Mouse (Mus musculus): Measurements from ENCODE around the gene Olfr1497. TPM values are rescaled to one million over a fixed set of nuclear protein-coding genes. Genes with fewer than 3 reads are reported as not detected.
"Not testable (repeated sequence)": the region's sequence is repeated elsewhere in the genome, so short reads cannot be mapped to it uniquely, and the experiment has no call there.

Olfr1497 gene
- polyA plus RNA-seq (2011; ENCODE audit: insufficient read length, low read depth, missing spikeins), result not detected in 2 replicates

- TF ChIP-seq POLR2A (IDR thresholded peaks at IDR 0.05; ENCODE audit: low read depth, low read length) (no peak), CTCF (IDR thresholded peaks at IDR 0.05; ENCODE audit: borderline replicate concordance, insufficient read depth, low read length) (no peak)
- no peaks in the 10 kb centered on the region for H3K4me1 ChIP-seq (ENCODE audit: control insufficient read depth, insufficient read depth, low read length)
- no peak within 1 kb of the TSS for H3K27ac ChIP-seq (ENCODE audit: insufficient read depth, low read length)
- no peak within 1 kb of the TSS for H3K4me3 ChIP-seq (ENCODE audit: insufficient read depth, low read length)
These were observed at the start of gene Olfr1497 for GRCm38 (mm10) chr19:13798102-13798501. Gene Olfr1497 (minus strand): TSS chr19:13798202.

GRCm38 (mm10) chr19:13830388-13830787 is 32.4 kb upstream of the Olfr1497 start, which contains the start of gene Olfr1500:
Gene Olfr1500 (minus strand): TSS chr19:13830488.
- no peak within 1 kb of the TSS for H3K27ac ChIP-seq (ENCODE audit: insufficient read depth, low read length)
- no peaks in the 10 kb centered on the region for H3K4me1 ChIP-seq (ENCODE audit: control insufficient read depth, insufficient read depth, low read length)
- TF ChIP-seq POLR2A (IDR thresholded peaks at IDR 0.05; ENCODE audit: low read depth, low read length), result no peak
- TF ChIP-seq CTCF (IDR thresholded peaks at IDR 0.05; ENCODE audit: borderline replicate concordance, insufficient read depth, low read length), result no peak
- no peak within 1 kb of the TSS for H3K4me3 ChIP-seq (ENCODE audit: insufficient read depth, low read length)

- TF ChIP-seq POLR2A (IDR thresholded peaks at IDR 0.05; ENCODE audit: low read depth, low read length) (no peak), CTCF (IDR thresholded peaks at IDR 0.05; ENCODE audit: borderline replicate concordance, insufficient read depth, low read length) (no peak)
- no peak overlapping the region for H3K4me3 ChIP-seq (ENCODE audit: insufficient read depth, low read length)
- H3K27ac ChIP-seq (ENCODE audit: insufficient read depth, low read length), result no peak overlapping the region
- no peaks in the 10 kb centered on the region for H3K4me1 ChIP-seq (ENCODE audit: control insufficient read depth, insufficient read depth, low read length)
These were observed 30.4 kb upstream of the Olfr1497 start for GRCm38 (mm10) chr19:13828447-13828846.

- H3K4me1 ChIP-seq (ENCODE audit: control insufficient read depth, insufficient read depth, low read length), result no peaks in the 10 kb centered on the region
- no peak overlapping the region for H3K27ac ChIP-seq (ENCODE audit: insufficient read depth, low read length)
- TF ChIP-seq POLR2A (IDR thresholded peaks at IDR 0.05; ENCODE audit: low read depth, low read length) (no peak), CTCF (IDR thresholded peaks at IDR 0.05; ENCODE audit: borderline replicate concordance, insufficient read depth, low read length) (no peak)
- H3K4me3 ChIP-seq (ENCODE audit: insufficient read depth, low read length), result no peak overlapping the region
These were observed 22.8 kb upstream of the Olfr1497 start for GRCm38 (mm10) chr19:13820847-13821246.

- H3K4me3 ChIP-seq (ENCODE audit: insufficient read depth, low read length), result no peak within 1 kb of the TSS
- H3K4me1 ChIP-seq (ENCODE audit: control insufficient read depth, insufficient read depth, low read length), result no peaks in the 10 kb centered on the region
- H3K27ac ChIP-seq (ENCODE audit: insufficient read depth, low read length), result no peak within 1 kb of the TSS
- TF ChIP-seq CTCF (IDR thresholded peaks at IDR 0.05; ENCODE audit: borderline replicate concordance, insufficient read depth, low read length) (no peak), POLR2A (IDR thresholded peaks at IDR 0.05; ENCODE audit: low read depth, low read length) (no peak)
These were observed 21.3 kb upstream of the Olfr1497 start, which contains the start of gene Olfr1499 for GRCm38 (mm10) chr19:13819347-13819746. Gene Olfr1499 (minus strand): TSS chr19:13819447.

GRCm38 (mm10) chr19:13818827-13819226 is 20.8 kb upstream of the Olfr1497 start:
- no peak for TF ChIP-seq POLR2A (IDR thresholded peaks at IDR 0.05; ENCODE audit: low read depth, low read length)
- TF ChIP-seq CTCF (IDR thresholded peaks at IDR 0.05; ENCODE audit: borderline replicate concordance, insufficient read depth, low read length), result no peak
- Histone ChIP-seq H3K27ac (ENCODE audit: insufficient read depth, low read length) (no peak overlapping the region), H3K4me3 (ENCODE audit: insufficient read depth, low read length) (no peak overlapping the region), H3K4me1 (ENCODE audit: control insufficient read depth, insufficient read depth, low read length) (no peaks in the 10 kb centered on the region)

GRCm38 (mm10) chr19:13812823-13813222 is 14.8 kb upstream of the Olfr1497 start:
- Histone ChIP-seq H3K27ac (ENCODE audit: insufficient read depth, low read length) (no peak overlapping the region), H3K4me3 (ENCODE audit: insufficient read depth, low read length) (no peak overlapping the region), H3K4me1 (ENCODE audit: control insufficient read depth, insufficient read depth, low read length) (no peaks in the 10 kb centered on the region)
- TF ChIP-seq POLR2A (IDR thresholded peaks at IDR 0.05; ENCODE audit: low read depth, low read length), result no peak
- TF ChIP-seq CTCF (IDR thresholded peaks at IDR 0.05; ENCODE audit: borderline replicate concordance, insufficient read depth, low read length), result no peak

GRCm38 (mm10) chr19:13805486-13805885 is 7.5 kb upstream of the Olfr1497 start:
- not testable (repeated sequence) for H3K4me1 ChIP-seq (ENCODE audit: control insufficient read depth, insufficient read depth, low read length); H3K4me3 ChIP-seq (ENCODE audit: insufficient read depth, low read length); H3K27ac ChIP-seq (ENCODE audit: insufficient read depth, low read length)

- no peak within 1 kb of the TSS for H3K4me3 ChIP-seq (ENCODE audit: insufficient read depth, low read length)
- H3K4me1 ChIP-seq (ENCODE audit: control insufficient read depth, insufficient read depth, low read length), result no peaks in the 10 kb centered on the region
- H3K27ac ChIP-seq (ENCODE audit: insufficient read depth, low read length), result no peak within 1 kb of the TSS
- TF ChIP-seq POLR2A (IDR thresholded peaks at IDR 0.05; ENCODE audit: low read depth, low read length) (no peak), CTCF (IDR thresholded peaks at IDR 0.05; ENCODE audit: borderline replicate concordance, insufficient read depth, low read length) (no peak)
These were observed 20.4 kb downstream of the Olfr1497 start, which contains the start of gene Olfr1496 for GRCm38 (mm10) chr19:13777578-13777977. Gene Olfr1496 (plus strand): TSS chr19:13777878.

GRCm38 (mm10) chr19:13768565-13769276 is 29.3 kb downstream of the Olfr1497 start:
- TF ChIP-seq POLR2A (IDR thresholded peaks at IDR 0.05; ENCODE audit: low read depth, low read length), result no peak
- no peaks in the 10 kb centered on the region for H3K4me1 ChIP-seq (ENCODE audit: control insufficient read depth, insufficient read depth, low read length)
- no peak overlapping the region for H3K4me3 ChIP-seq (ENCODE audit: insufficient read depth, low read length)
- H3K27ac ChIP-seq (ENCODE audit: insufficient read depth, low read length), result no peak overlapping the region
